Mouse (Mus musculus): ENCODE results near the gene Cdcp2. TPM values are rescaled to one million over a fixed set of nuclear protein-coding genes. Genes with fewer than 3 reads are reported as not detected.

Gene Cdcp2
- polyA plus RNA-seq, 1 experiment from 2014 or later = not detected

- WGBS = 60% methylated on average over 3 of the region's 3 CpGs
- H3K4me2 ChIP-seq = no peak overlapping the region
- no peaks in the 10 kb centered on the region for H3K27me3 ChIP-seq (replicated peaks)
- peaks cover 37% of the 10 kb centered on the region for H3K4me1 ChIP-seq
- ATAC-seq (ENCODE audit: low FRiP score) = no peak
- H3K36me3 ChIP-seq = no peaks in the 10 kb centered on the region
- H3K9me3 ChIP-seq (replicated peaks) = no peaks in the 10 kb centered on the region
- H3K9ac ChIP-seq (replicated peaks) = no peak overlapping the region
- H3K4me3 ChIP-seq (replicated peaks) = no peak overlapping the region
- no peak overlapping the region for H3K27ac ChIP-seq (replicated peaks)
These were observed 39.8 kb downstream of the Cdcp2 start for GRCm38 (mm10) chr4:107136531-107136930.

- H3K4me2 ChIP-seq = no peak overlapping the region
- no peaks in the 10 kb centered on the region for H3K36me3 ChIP-seq
- no peaks in the 10 kb centered on the region for H3K27me3 ChIP-seq (replicated peaks)
- H3K9ac ChIP-seq (replicated peaks) = no peak overlapping the region
- H3K27ac ChIP-seq (replicated peaks) = 0 out of 2 replicates have a peak overlapping the region, but pooled peaks have one; percentile 11
- 31% methylated on average over 37 of the region's 37 CpGs for WGBS
- ATAC-seq (ENCODE audit: low FRiP score) = peak; percentile 40; the same call in 1 of the 2 replicates
- H3K9me3 ChIP-seq (replicated peaks) = no peaks in the 10 kb centered on the region
- H3K4me1 ChIP-seq = peaks cover 38% of the 10 kb centered on the region
- no peak overlapping the region for H3K4me3 ChIP-seq (replicated peaks)
These were observed 42.5 kb downstream of the Cdcp2 start for GRCm38 (mm10) chr4:107138948-107139835.

DNA sequence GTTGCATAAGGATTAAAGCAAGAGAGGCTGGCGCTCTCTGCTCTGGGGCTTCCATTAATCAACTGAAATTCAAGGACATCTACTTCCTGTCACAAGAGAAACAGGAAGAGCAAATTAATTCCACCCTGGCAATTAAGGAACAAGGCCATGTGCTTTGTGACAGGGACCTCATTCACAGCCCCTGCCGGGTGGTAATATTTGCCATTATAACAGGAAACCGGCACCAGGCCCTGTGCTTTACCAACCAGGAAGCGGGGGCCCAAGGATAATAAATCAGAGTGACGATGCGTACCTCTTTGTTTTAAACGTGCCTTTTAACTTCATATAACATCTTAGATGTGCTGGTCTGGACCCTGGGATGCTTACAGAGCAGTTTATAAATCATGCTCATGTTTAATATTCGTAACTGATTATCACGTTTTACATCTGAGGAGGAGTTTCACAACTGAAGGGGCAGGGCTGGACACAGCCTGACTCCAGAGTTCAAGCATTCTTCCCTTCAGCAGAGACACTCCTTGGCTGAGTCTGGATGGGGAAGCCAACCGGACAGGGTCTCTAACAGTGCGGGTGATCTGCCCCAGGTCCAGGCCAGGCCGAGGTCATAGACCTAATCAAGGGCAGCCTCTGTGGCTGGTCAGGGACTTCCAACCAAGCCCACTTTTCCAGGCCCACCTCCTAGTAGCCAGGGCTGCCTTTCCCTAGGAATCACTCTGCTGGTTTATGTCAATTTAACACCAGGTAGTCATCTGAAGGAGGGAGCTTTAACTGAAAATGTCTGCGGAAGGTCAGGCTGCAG, 43.3 kb downstream of the Cdcp2 start:
- Histone ChIP-seq H3K36me3 (no peaks in the 10 kb centered on the region), H3K4me1 (peaks cover 43% of the 10 kb centered on the region), H3K9me3 (replicated peaks) (no peaks in the 10 kb centered on the region), H3K9ac (replicated peaks) (no peak overlapping the region), H3K4me2 (no peak overlapping the region), H3K4me3 (replicated peaks) (no peak overlapping the region), H3K27ac (replicated peaks) (0 out of 2 replicates have a peak overlapping the region, but pooled peaks have one; percentile 11), H3K27me3 (replicated peaks) (no peaks in the 10 kb centered on the region)
- ATAC-seq (ENCODE audit: low FRiP score) = peak; percentile 26; the same call in 1 of the 2 replicates
- 35% methylated on average over 13 of the region's 13 CpGs for WGBS

DNA sequence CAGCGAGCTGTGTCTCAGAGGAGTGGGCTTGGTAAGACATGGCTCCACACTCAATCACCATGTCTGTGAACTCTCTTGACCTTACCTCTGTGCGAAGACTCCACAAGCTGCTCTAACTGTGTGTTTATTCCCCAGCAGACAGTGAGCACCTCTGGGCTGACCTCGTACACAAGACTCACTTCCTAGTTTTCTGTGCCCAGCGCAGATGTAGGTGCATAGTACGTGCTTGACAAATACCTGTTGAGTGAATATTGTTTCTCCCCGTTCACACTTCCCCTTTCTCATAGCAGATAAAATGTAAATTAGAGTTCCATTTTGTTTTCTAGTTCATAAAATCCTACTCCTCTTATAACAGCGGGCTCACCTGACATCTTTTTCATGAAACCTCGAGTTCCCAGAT, 46.8 kb downstream of the Cdcp2 start:
- Histone ChIP-seq H3K27ac (replicated peaks) (no peak overlapping the region), H3K27me3 (replicated peaks) (no peaks in the 10 kb centered on the region), H3K4me1 (peaks cover 29% of the 10 kb centered on the region), H3K4me3 (replicated peaks) (no peak overlapping the region), H3K36me3 (peaks cover 10% of the 10 kb centered on the region), H3K9me3 (replicated peaks) (no peaks in the 10 kb centered on the region), H3K4me2 (no peak overlapping the region), H3K9ac (replicated peaks) (no peak overlapping the region)
- 88% methylated on average over 8 of the region's 8 CpGs for WGBS
- no peak for ATAC-seq (ENCODE audit: low FRiP score)

GRCm38 (mm10) chr4:107150991-107151390, 54.3 kb downstream of the Cdcp2 start:
- Histone ChIP-seq H3K27me3 (replicated peaks) (no peaks in the 10 kb centered on the region), H3K4me1 (no peaks in the 10 kb centered on the region), H3K4me2 (no peak overlapping the region), H3K27ac (replicated peaks) (no peak overlapping the region), H3K4me3 (replicated peaks) (no peak overlapping the region), H3K9me3 (replicated peaks) (no peaks in the 10 kb centered on the region), H3K9ac (replicated peaks) (no peak overlapping the region), H3K36me3 (peaks cover 13% of the 10 kb centered on the region)
- 79% methylated on average over 6 of the region's 6 CpGs for WGBS
- no peak for ATAC-seq (ENCODE audit: low FRiP score)

DNA sequence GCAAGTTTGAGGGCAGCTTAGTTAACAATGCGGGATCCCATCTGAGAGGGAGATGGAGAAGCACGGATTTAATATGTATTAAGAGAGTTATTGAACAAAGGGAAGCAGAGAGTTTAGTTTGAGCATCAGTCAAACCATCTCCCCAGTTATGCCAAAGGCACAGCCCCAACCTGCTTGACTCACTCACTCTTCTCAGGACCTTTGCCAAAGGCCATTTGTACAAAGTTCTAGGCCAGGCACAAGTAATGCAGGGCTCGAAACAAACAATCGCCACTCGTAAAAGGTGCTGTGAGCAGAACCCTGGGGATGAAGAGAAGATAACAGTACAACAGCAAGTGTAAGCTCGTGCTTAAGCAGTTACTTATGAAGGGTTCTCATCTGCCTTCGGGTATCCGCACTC, 55.9 kb downstream of the Cdcp2 start:
- H3K4me2 ChIP-seq = no peak overlapping the region
- H3K27ac ChIP-seq (replicated peaks) = no peak overlapping the region
- no peaks in the 10 kb centered on the region for H3K27me3 ChIP-seq (replicated peaks)
- no peak overlapping the region for H3K9ac ChIP-seq (replicated peaks)
- H3K9me3 ChIP-seq (replicated peaks) = no peaks in the 10 kb centered on the region
- no peak overlapping the region for H3K4me3 ChIP-seq (replicated peaks)
- ATAC-seq (ENCODE audit: low FRiP score) = no peak
- no peaks in the 10 kb centered on the region for H3K4me1 ChIP-seq
- H3K36me3 ChIP-seq = 0 out of 2 replicates have a peak, but pooled peaks cover 4% of the 10 kb centered on the region
- WGBS = 83% methylated on average over 8 of the region's 8 CpGs

GRCm38 (mm10) chr4:107156983-107157401, 60.3 kb downstream of the Cdcp2 start:
- Histone ChIP-seq H3K9me3 (replicated peaks) (no peaks in the 10 kb centered on the region), H3K9ac (replicated peaks) (no peak overlapping the region), H3K36me3 (0 out of 2 replicates have a peak, but pooled peaks cover 8% of the 10 kb centered on the region), H3K4me3 (replicated peaks) (no peak overlapping the region), H3K4me2 (no peak overlapping the region), H3K27me3 (replicated peaks) (no peaks in the 10 kb centered on the region), H3K27ac (replicated peaks) (no peak overlapping the region), H3K4me1 (no peaks in the 10 kb centered on the region)
- ATAC-seq (ENCODE audit: low FRiP score) = no peak
- WGBS = 88% methylated on average over 4 of the region's 4 CpGs

DNA sequence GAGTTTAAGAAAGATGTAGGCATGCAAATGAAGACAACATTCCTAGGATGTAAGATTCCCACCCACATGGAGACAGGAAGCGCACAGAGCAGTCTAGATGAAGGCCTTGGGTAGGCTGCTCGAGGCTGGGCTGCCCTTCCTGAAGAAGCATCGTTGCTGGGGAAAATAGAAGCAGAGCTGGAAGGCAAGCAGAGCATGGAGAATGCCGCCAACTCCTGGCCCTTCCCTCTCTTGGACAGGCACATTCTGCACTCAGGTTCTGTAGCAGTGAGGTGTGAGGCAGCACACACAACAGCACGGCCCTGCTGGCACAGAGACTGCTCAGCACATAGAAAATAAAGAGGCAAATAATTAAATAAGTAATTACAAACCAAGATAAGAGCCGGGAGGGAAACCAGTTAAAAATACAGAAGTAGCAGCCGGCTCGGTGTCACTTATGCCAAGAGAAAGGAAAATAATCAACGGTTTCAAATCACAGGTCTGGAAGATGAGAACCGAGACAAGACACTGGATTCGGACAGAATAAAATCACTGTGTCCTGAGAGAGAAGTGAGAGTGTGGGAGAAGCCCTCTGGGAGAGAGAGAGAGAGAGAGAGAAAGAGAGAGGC, 62.6 kb downstream of the Cdcp2 start:
- no peak overlapping the region for H3K9ac ChIP-seq (replicated peaks)
- H3K9me3 ChIP-seq (replicated peaks) = no peaks in the 10 kb centered on the region
- 0 out of 2 replicates have a peak, but pooled peaks cover 8% of the 10 kb centered on the region for H3K36me3 ChIP-seq
- no peaks in the 10 kb centered on the region for H3K27me3 ChIP-seq (replicated peaks)
- no peak overlapping the region for H3K27ac ChIP-seq (replicated peaks)
- ATAC-seq (ENCODE audit: low FRiP score) = no peak
- peaks cover 5% of the 10 kb centered on the region; the same call in 1 of the 2 replicates for H3K4me1 ChIP-seq
- no peak overlapping the region for H3K4me2 ChIP-seq
- H3K4me3 ChIP-seq (replicated peaks) = no peak overlapping the region
- 92% methylated on average over 11 of the region's 11 CpGs for WGBS

- Histone ChIP-seq H3K9ac (replicated peaks) (no peak overlapping the region), H3K4me3 (replicated peaks) (no peak overlapping the region), H3K36me3 (0 out of 2 replicates have a peak, but pooled peaks cover 13% of the 10 kb centered on the region), H3K27me3 (replicated peaks) (no peaks in the 10 kb centered on the region), H3K9me3 (replicated peaks) (no peaks in the 10 kb centered on the region), H3K4me2 (no peak overlapping the region), H3K4me1 (peaks cover 8% of the 10 kb centered on the region; the same call in 1 of the 2 replicates), H3K27ac (replicated peaks) (no peak overlapping the region)
- 95% methylated on average over 8 of the region's 8 CpGs for WGBS
- no peak for ATAC-seq (ENCODE audit: low FRiP score)
These were observed 63.5 kb downstream of the Cdcp2 start for GRCm38 (mm10) chr4:107160181-107160580.
